In the genomic region with DNA sequence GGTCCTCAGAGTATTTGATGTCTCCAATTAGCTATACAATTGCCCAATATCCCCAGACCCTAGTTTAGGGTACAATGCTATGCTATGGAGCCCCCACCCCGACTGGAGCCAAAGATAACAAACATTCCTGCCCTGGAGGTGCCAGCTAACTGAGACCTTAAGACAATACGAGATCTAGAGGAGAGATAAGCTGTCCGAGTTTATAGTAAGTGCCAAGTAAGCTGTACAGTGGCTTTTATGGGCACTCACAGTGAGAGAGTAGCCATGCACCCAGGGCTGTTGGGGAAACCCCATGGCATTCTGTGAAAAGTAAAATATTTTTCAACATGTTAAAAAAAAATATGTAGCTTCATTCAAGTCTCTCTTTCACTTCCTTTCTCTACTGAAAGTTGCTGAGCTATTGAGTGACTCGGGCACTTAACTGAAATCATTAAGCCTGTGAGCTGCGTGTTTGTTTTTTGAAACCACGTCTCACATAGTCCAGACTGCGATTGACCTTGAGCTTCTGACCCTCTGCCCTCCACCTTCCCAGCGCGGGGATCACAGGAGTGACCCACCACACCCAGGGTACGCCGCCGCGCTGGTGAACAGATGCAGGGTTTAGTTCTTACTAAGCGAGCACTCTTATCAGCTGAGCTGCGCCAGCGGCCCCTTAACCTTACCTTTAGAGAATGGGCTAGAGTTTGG, we compare ENCODE assay signal across 8 mouse cellular contexts. TPM values are rescaled to one million over a fixed set of nuclear protein-coding genes. Genes with fewer than 3 reads are reported as not detected.
DNase-seq lines count a peak whose midpoint lies in the region; ATAC-seq lines count a peak whose summit lies in the region.

No protein-coding gene starts in this region.

- WGBS in heart, embryonic 15.5 days: 53% methylated on average over 16 of the region's 16 CpGs
- 72% methylated on average over 16 of the region's 16 CpGs for WGBS in forebrain, embryonic 15.5 days
- WGBS in hindbrain, embryonic 14.5 days: 81% methylated on average over 16 of the region's 16 CpGs

- no peak overlapping the region for H3K9ac ChIP-seq in heart, embryonic 15.5 days
- no peak overlapping the region for H3K9ac ChIP-seq in forebrain, embryonic 15.5 days (replicated peaks)
- no peak overlapping the region for H3K9ac ChIP-seq in hindbrain, embryonic 14.5 days

- no peaks in the 10 kb centered on the region for H3K36me3 ChIP-seq in heart, embryonic 15.5 days
- no peaks in the 10 kb centered on the region for H3K36me3 ChIP-seq in forebrain, embryonic 15.5 days
- no peaks in the 10 kb centered on the region for H3K36me3 ChIP-seq in hindbrain, embryonic 14.5 days (replicated peaks; ENCODE audit: control insufficient read depth, insufficient read depth)

- H3K4me1 ChIP-seq in heart, embryonic 15.5 days (replicated peaks): peaks cover 24% of the 10 kb centered on the region
- H3K4me1 ChIP-seq in forebrain, embryonic 15.5 days: peaks cover 11% of the 10 kb centered on the region
- peaks cover 5% of the 10 kb centered on the region; the same call in 1 of the 2 replicates for H3K4me1 ChIP-seq in hindbrain, embryonic 14.5 days (replicated peaks; ENCODE audit: control insufficient read depth, insufficient read depth, low read length)

- H3K9me3 ChIP-seq in heart, embryonic 15.5 days (replicated peaks): no peaks in the 10 kb centered on the region
- no peaks in the 10 kb centered on the region for H3K9me3 ChIP-seq in forebrain, embryonic 15.5 days
- H3K9me3 ChIP-seq in hindbrain, embryonic 14.5 days (ENCODE audit: control insufficient read depth, low read length): no peaks in the 10 kb centered on the region

- DNase-seq in heart, adult 8-10 months (ENCODE audit: low spot score): no peak
- DNase-seq in adrenal gland, postnatal 14 days: no peak
- DNase-seq in adipocyte (ENCODE audit: low spot score): no peak
- no peak for DNase-seq in hindbrain, embryonic 14.5 days (ENCODE audit: low spot score)

- no peak overlapping the region for H3K4me3 ChIP-seq in heart, embryonic 15.5 days
- H3K4me3 ChIP-seq in forebrain, embryonic 15.5 days: no peak overlapping the region
- H3K4me3 ChIP-seq in hindbrain, embryonic 14.5 days (replicated peaks; ENCODE audit: low read length): no peak overlapping the region

- no peak for ATAC-seq in heart, embryonic 15.5 days (replicated peaks; ENCODE audit: insufficient number of reproducible peaks, insufficient read depth, low FRiP score, low read depth)
- peak; percentile 78 for ATAC-seq in CD4-positive, CD25-positive, alpha-beta regulatory T cell, adult 4 months
- no peak for ATAC-seq in forebrain, embryonic 15.5 days (replicated peaks)
- ATAC-seq in megakaryocyte, adult 5-6 weeks (ENCODE audit: poor library complexity, severe bottlenecking): peak; percentile 19; the same call in 1 of the 2 replicates
- no peak for ATAC-seq in hindbrain, embryonic 14.5 days (ENCODE audit: low FRiP score)

- no peaks in the 10 kb centered on the region for H3K27me3 ChIP-seq in heart, embryonic 15.5 days
- no peaks in the 10 kb centered on the region for H3K27me3 ChIP-seq in forebrain, embryonic 15.5 days
- H3K27me3 ChIP-seq in hindbrain, embryonic 14.5 days (ENCODE audit: control insufficient read depth, insufficient read depth, low read length): no peaks in the 10 kb centered on the region

- 0 out of 2 replicates have a peak overlapping the region, but pooled peaks have one; percentile 47 for H3K4me2 ChIP-seq in heart, embryonic 15.5 days
- no peak overlapping the region for H3K4me2 ChIP-seq in forebrain, embryonic 15.5 days (replicated peaks)
- no peak overlapping the region for H3K4me2 ChIP-seq in hindbrain, embryonic 14.5 days (replicated peaks)

- peak overlapping the region; percentile 58 for H3K27ac ChIP-seq in heart, embryonic 15.5 days
- H3K27ac ChIP-seq in forebrain, embryonic 15.5 days (replicated peaks): peak overlapping the region; percentile 31
- H3K27ac ChIP-seq in hindbrain, embryonic 14.5 days: no peak overlapping the region; the same call in 1 of the 2 replicates

RNA-seq across cellular contexts. Expression of gene Rnf43, which starts 27.7 kb away (rescaled TPM):
- polyA plus RNA-seq in heart, embryonic 15.5 days (2015; fragmentation: Nextera tagmentation; extraction: Ambion mirVana): 1.3 and 3.3 TPM in 2 replicates
- under 1 TPM; 0.34 to 0.91 (median 0.46) TPM for total RNA-seq in heart, adult 8-10 months (2022)
- polyA plus RNA-seq in CD4-positive, CD25-positive, alpha-beta regulatory T cell, adult 4 months (2017; shearing (Covaris generic)): 10 to 100 TPM; 24.9 to 25.4 TPM
- 0.66 and 0.92 TPM in 2 replicates for polyA plus RNA-seq in forebrain, embryonic 15.5 days (2015; fragmentation: Nextera tagmentation; extraction: Ambion mirVana)
- total RNA-seq in megakaryocyte, adult 5-6 weeks (2015): 3.3 and 4.0 TPM in 2 replicates
- 3.4 and 8.6 TPM in 2 replicates for total RNA-seq in megakaryocyte, adult 5-6 weeks (2017)
- 5.7 and 6.4 TPM in 2 replicates for total RNA-seq in adrenal gland, postnatal 14 days (2021)
- polyA plus RNA-seq in hindbrain, embryonic 14.5 days (2014; fragmentation: Nextera tagmentation; extraction: Ambion mirVana): 0.83 and 0.84 TPM in 2 replicates

RNA-seq across cellular contexts. Expression of gene Supt4a, which starts 47.2 kb away (rescaled TPM):
- polyA plus RNA-seq in heart, embryonic 15.5 days (2015; fragmentation: Nextera tagmentation; extraction: Ambion mirVana): 101 and 103 TPM in 2 replicates
- 10 to 100 TPM; 37.1 to 52.2 (median 38.0) TPM for total RNA-seq in heart, adult 8-10 months (2022)
- 100 to 1,000 TPM; 346 to 405 TPM for polyA plus RNA-seq in CD4-positive, CD25-positive, alpha-beta regulatory T cell, adult 4 months (2017; shearing (Covaris generic))
- polyA plus RNA-seq in forebrain, embryonic 15.5 days (2015; fragmentation: Nextera tagmentation; extraction: Ambion mirVana): 160 and 164 TPM in 2 replicates
- total RNA-seq in megakaryocyte, adult 5-6 weeks (2015): 200 and 205 TPM in 2 replicates
- total RNA-seq in megakaryocyte, adult 5-6 weeks (2017): 58.9 and 59.0 TPM in 2 replicates
- total RNA-seq in adrenal gland, postnatal 14 days (2021): 56.5 and 74.2 TPM in 2 replicates
- polyA plus RNA-seq in hindbrain, embryonic 14.5 days (2014; fragmentation: Nextera tagmentation; extraction: Ambion mirVana): 137 and 152 TPM in 2 replicates

Comparison
In these comparisons a context has a peak if more than half of its experiments do, and no peak if none do; other contexts are left out.
1. ATAC-seq: peak in CD4-positive, CD25-positive, alpha-beta regulatory T cell, adult 4 months (single experiment) and megakaryocyte, adult 5-6 weeks (single experiment); none in heart, embryonic 15.5 days (single experiment), forebrain, embryonic 15.5 days (single experiment) and hindbrain, embryonic 14.5 days (single experiment).